Mouse (Mus musculus): ENCODE data around the gene Itgb4. TPM values are rescaled to one million over a fixed set of nuclear protein-coding genes. Genes with fewer than 3 reads are reported as not detected.

The Itgb4 gene
- polyA plus RNA-seq, 1 experiment, result 0.01 TPM

- Histone ChIP-seq H3K4me3 (replicated peaks) (peak overlapping the region; percentile 97), H3K36me3 (ENCODE audit: control insufficient read depth) (peaks cover 28% of the 10 kb centered on the region), H3K4me1 (ENCODE audit: control insufficient read depth) (peaks cover 53% of the 10 kb centered on the region), H3K27me3 (ENCODE audit: control insufficient read depth) (no peaks in the 10 kb centered on the region), H3K9me3 (ENCODE audit: control insufficient read depth, low read length) (no peaks in the 10 kb centered on the region)
- no peak for TF ChIP-seq GATA1 (IDR thresholded peaks at IDR 0.05; ENCODE audit: low read length)
- no peak for TF ChIP-seq TAL1 (IDR thresholded peaks at IDR 0.05; ENCODE audit: low read length)
Measured at GRCm38 (mm10) chr11:116029086-116029865, 54.8 kb downstream of the Itgb4 start.

- Histone ChIP-seq H3K36me3 (ENCODE audit: control insufficient read depth) (peaks cover 36% of the 10 kb centered on the region), H3K27me3 (ENCODE audit: control insufficient read depth) (no peaks in the 10 kb centered on the region), H3K9me3 (ENCODE audit: control insufficient read depth, low read length) (no peaks in the 10 kb centered on the region), H3K4me3 (replicated peaks) (peak within 1 kb of the TSS; percentile 97), H3K4me1 (ENCODE audit: control insufficient read depth) (peaks cover 52% of the 10 kb centered on the region)
- TF ChIP-seq TAL1 (IDR thresholded peaks at IDR 0.05; ENCODE audit: low read length) (no peak), GATA1 (IDR thresholded peaks at IDR 0.05; ENCODE audit: low read length) (no peak)
Measured at GRCm38 (mm10) chr11:116030088-116030897, 55.8 kb downstream of the Itgb4 start, which contains the start of gene Unk. Gene Unk (plus strand): TSS chr11:116030322.

GRCm38 (mm10) chr11:116030898-116031845 is 56.7 kb downstream of the Itgb4 start:
- Histone ChIP-seq H3K9me3 (ENCODE audit: control insufficient read depth, low read length) (no peaks in the 10 kb centered on the region), H3K36me3 (ENCODE audit: control insufficient read depth) (peaks cover 37% of the 10 kb centered on the region), H3K4me1 (ENCODE audit: control insufficient read depth) (peaks cover 51% of the 10 kb centered on the region), H3K4me3 (replicated peaks) (peak overlapping the region; percentile 97), H3K27me3 (ENCODE audit: control insufficient read depth) (no peaks in the 10 kb centered on the region)
- TF ChIP-seq GATA1 (IDR thresholded peaks at IDR 0.05; ENCODE audit: low read length) (no peak), TAL1 (IDR thresholded peaks at IDR 0.05; ENCODE audit: low read length) (no peak)

- Histone ChIP-seq H3K4me3 (replicated peaks) (no peak overlapping the region), H3K9me3 (ENCODE audit: control insufficient read depth, low read length) (no peaks in the 10 kb centered on the region), H3K27me3 (ENCODE audit: control insufficient read depth) (no peaks in the 10 kb centered on the region), H3K4me1 (ENCODE audit: control insufficient read depth) (peaks cover 35% of the 10 kb centered on the region), H3K36me3 (ENCODE audit: control insufficient read depth) (peaks cover 66% of the 10 kb centered on the region)
- TF ChIP-seq GATA1 (IDR thresholded peaks at IDR 0.05; ENCODE audit: low read length) (no peak), TAL1 (IDR thresholded peaks at IDR 0.05; ENCODE audit: low read length) (no peak)
Measured at GRCm38 (mm10) chr11:116034584-116034983, 60.1 kb downstream of the Itgb4 start.

- Histone ChIP-seq H3K27me3 (ENCODE audit: control insufficient read depth) (no peaks in the 10 kb centered on the region), H3K4me1 (ENCODE audit: control insufficient read depth) (peaks cover 21% of the 10 kb centered on the region), H3K9me3 (ENCODE audit: control insufficient read depth, low read length) (no peaks in the 10 kb centered on the region; the same call in 1 of the 2 replicates), H3K36me3 (ENCODE audit: control insufficient read depth) (peaks cover 73% of the 10 kb centered on the region), H3K4me3 (replicated peaks) (no peak overlapping the region)
- TF ChIP-seq GATA1 (IDR thresholded peaks at IDR 0.05; ENCODE audit: low read length) (no peak), TAL1 (IDR thresholded peaks at IDR 0.05; ENCODE audit: low read length) (no peak)
Measured at GRCm38 (mm10) chr11:116036671-116037070, 62.2 kb downstream of the Itgb4 start.

- no peaks in the 10 kb centered on the region for H3K27me3 ChIP-seq (ENCODE audit: control insufficient read depth)
- H3K36me3 ChIP-seq (ENCODE audit: control insufficient read depth), result peaks cover 76% of the 10 kb centered on the region
- peaks cover 3% of the 10 kb centered on the region for H3K9me3 ChIP-seq (ENCODE audit: control insufficient read depth, low read length)
- peaks cover 19% of the 10 kb centered on the region for H3K4me1 ChIP-seq (ENCODE audit: control insufficient read depth)
- TF ChIP-seq TAL1 (IDR thresholded peaks at IDR 0.05; ENCODE audit: low read length), result no peak
- TF ChIP-seq GATA1 (IDR thresholded peaks at IDR 0.05; ENCODE audit: low read length), result no peak
- no peak overlapping the region for H3K4me3 ChIP-seq (replicated peaks)
Measured at GRCm38 (mm10) chr11:116037826-116038225, 63.3 kb downstream of the Itgb4 start.

GRCm38 (mm10) chr11:116040593-116040992 is 66.1 kb downstream of the Itgb4 start:
- Histone ChIP-seq H3K4me3 (replicated peaks) (no peak overlapping the region), H3K9me3 (ENCODE audit: control insufficient read depth, low read length) (peaks cover 3% of the 10 kb centered on the region), H3K4me1 (ENCODE audit: control insufficient read depth) (peaks cover 10% of the 10 kb centered on the region), H3K27me3 (ENCODE audit: control insufficient read depth) (no peaks in the 10 kb centered on the region), H3K36me3 (ENCODE audit: control insufficient read depth) (peaks cover 74% of the 10 kb centered on the region)
- TF ChIP-seq GATA1 (IDR thresholded peaks at IDR 0.05; ENCODE audit: low read length) (no peak), TAL1 (IDR thresholded peaks at IDR 0.05; ENCODE audit: low read length) (no peak)

- H3K9me3 ChIP-seq (ENCODE audit: control insufficient read depth, low read length), result peaks cover 3% of the 10 kb centered on the region
- H3K4me3 ChIP-seq (replicated peaks), result no peak overlapping the region
- H3K4me1 ChIP-seq (ENCODE audit: control insufficient read depth), result peaks cover 10% of the 10 kb centered on the region
- H3K27me3 ChIP-seq (ENCODE audit: control insufficient read depth), result no peaks in the 10 kb centered on the region
- peaks cover 76% of the 10 kb centered on the region for H3K36me3 ChIP-seq (ENCODE audit: control insufficient read depth)
- no peak for TF ChIP-seq GATA1 (IDR thresholded peaks at IDR 0.05; ENCODE audit: low read length)
- no peak for TF ChIP-seq TAL1 (IDR thresholded peaks at IDR 0.05; ENCODE audit: low read length)
Measured at GRCm38 (mm10) chr11:116041833-116042232, 67.3 kb downstream of the Itgb4 start.

Measured in erythroblast, embryonic 14.5 days (primary cell).